Mouse (Mus musculus) neural tube, embryonic 11.5 days (tissue): ENCODE measurements around the gene Mtcl1. TPM values are rescaled to one million over a fixed set of nuclear protein-coding genes. Genes with fewer than 3 reads are reported as not detected.
A peak's percentile ranks its signal among the peaks of the same experiment; 100 is the strongest.

ENCODE experiments used
- ATAC-seq: fragments of 200-750 bp; cut with Nextera tagmentation; 2 replicates; pipeline ENCODE4 v1.8.0; 2017; ENCODE audit warnings: moderate number of reproducible peaks, mild to moderate bottlenecking, moderate TSS enrichment, moderate library complexity; ENCODE audit not compliant: insufficient read depth, low FRiP score, low TSS enrichment
- DNase-seq: peaks from one replicate; pipeline ENCODE4 v3.0.0-alpha.2; 2015; ENCODE audit warnings: low spot score
- H3K27ac ChIP-seq: fragments of 300-500 bp; sonication (generic); 2 replicates; pipeline ENCODE4 v1.5.1; 2014; ENCODE audit warnings: low read depth, mild to moderate bottlenecking, low read length
- H3K27me3 ChIP-seq: fragments of 300-500 bp; sonication (generic); 2 replicates; pipeline ENCODE4 v1.6.1; 2014; ENCODE audit warnings: mild to moderate bottlenecking, low read length, mixed read lengths; ENCODE audit not compliant: control insufficient read depth, insufficient read depth
- H3K36me3 ChIP-seq: fragments of 300-500 bp; sonication (generic); 2 replicates; pipeline ENCODE4 v1.6.1; 2014; ENCODE audit warnings: mild to moderate bottlenecking, low read length, moderate library complexity, mixed read lengths; ENCODE audit not compliant: control insufficient read depth, insufficient read depth
- H3K4me1 ChIP-seq: fragments of 300-500 bp; sonication (generic); 2 replicates; pipeline ENCODE4 v1.6.1; 2014; ENCODE audit warnings: low read length, mixed read lengths; ENCODE audit not compliant: control insufficient read depth, insufficient read depth
- H3K4me2 ChIP-seq: fragments of 300-500 bp; sonication (generic); 2 replicates; pipeline ENCODE4 v1.6.1; 2014; ENCODE audit warnings: low read depth, mild to moderate bottlenecking, moderate library complexity
- H3K4me3 ChIP-seq: fragments of 300-500 bp; sonication (generic); 2 replicates; pipeline ENCODE4 v1.5.1; 2014; ENCODE audit warnings: low read depth, low read length
- H3K9ac ChIP-seq: fragments of 300-500 bp; sonication (generic); 2 replicates; pipeline ENCODE4 v1.6.1; 2014; ENCODE audit warnings: mild to moderate bottlenecking, low read length
- H3K9me3 ChIP-seq: fragments of 300-500 bp; sonication (generic); 2 replicates; pipeline ENCODE4 v1.6.1; 2016; ENCODE audit warnings: low read length; ENCODE audit not compliant: control insufficient read depth
- WGBS: fragments of 180-500 bp; shearing (Covaris S2); extraction: QIAGEN DNeasy Blood & Tissue Kit; methylation state at CpG from one replicate; pipeline ENCODE4 v1.1.7; 2014; 5-methylcytosine and 5-hydroxymethylcytosine counted together
- polyA plus RNA-seq: library from polyadenylated mRNA; unstranded; fragments of >200 nt; fragmentation: Nextera tagmentation; extraction: Ambion mirVana; gene quantifications from 2 replicates; pipeline ENCODE4 v1.2.1, GENCODE M21; 2014

The Mtcl1 gene
- polyA plus RNA-seq, 1 experiment from 2014 or later = 26.8 TPM

DNA sequence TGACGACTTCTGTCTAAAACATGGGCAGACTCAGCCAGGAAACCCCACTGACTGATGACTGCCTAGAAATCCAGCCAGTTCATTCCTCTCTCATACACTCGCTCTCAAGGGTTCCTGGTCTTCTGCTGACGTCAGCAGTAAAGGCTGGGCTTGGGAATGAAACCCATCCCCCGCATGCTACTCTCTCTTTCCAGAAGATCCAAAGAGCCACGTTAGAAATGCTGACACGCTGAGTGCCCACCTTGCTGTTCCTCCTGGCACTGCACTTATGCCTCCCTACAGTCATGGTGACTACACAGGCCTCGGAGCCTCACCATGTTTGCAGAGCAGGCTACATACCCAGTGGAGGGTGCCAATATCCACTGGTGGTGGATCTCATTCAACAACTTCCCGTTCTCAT is 41.7 kb downstream of the Mtcl1 start:
- peaks cover 22% of the 10 kb centered on the region for H3K4me1 ChIP-seq
- H3K36me3 ChIP-seq = no peaks in the 10 kb centered on the region
- no peak overlapping the region for H3K27ac ChIP-seq
- no peak overlapping the region for H3K4me3 ChIP-seq
- WGBS = 66% methylated on average over 8 of the region's 8 CpGs
- no peak overlapping the region for H3K4me2 ChIP-seq
- no peaks in the 10 kb centered on the region for H3K27me3 ChIP-seq
- no peaks in the 10 kb centered on the region for H3K9me3 ChIP-seq
- ATAC-seq (no peak), DNase-seq (no peak)
- H3K9ac ChIP-seq = no peak overlapping the region

GRCm38 (mm10) chr17:66405601-66406000 is 43.9 kb downstream of the Mtcl1 start:
- no peak overlapping the region for H3K9ac ChIP-seq
- no peaks in the 10 kb centered on the region for H3K27me3 ChIP-seq
- no peak for ATAC-seq
- H3K4me2 ChIP-seq = no peak overlapping the region
- peaks cover 27% of the 10 kb centered on the region for H3K4me1 ChIP-seq
- H3K36me3 ChIP-seq = no peaks in the 10 kb centered on the region
- no peak overlapping the region for H3K27ac ChIP-seq
- DNase-seq = no peak
- no peaks in the 10 kb centered on the region for H3K9me3 ChIP-seq
- 28% methylated on average over 7 of the region's 7 CpGs for WGBS
- no peak overlapping the region for H3K4me3 ChIP-seq

DNA sequence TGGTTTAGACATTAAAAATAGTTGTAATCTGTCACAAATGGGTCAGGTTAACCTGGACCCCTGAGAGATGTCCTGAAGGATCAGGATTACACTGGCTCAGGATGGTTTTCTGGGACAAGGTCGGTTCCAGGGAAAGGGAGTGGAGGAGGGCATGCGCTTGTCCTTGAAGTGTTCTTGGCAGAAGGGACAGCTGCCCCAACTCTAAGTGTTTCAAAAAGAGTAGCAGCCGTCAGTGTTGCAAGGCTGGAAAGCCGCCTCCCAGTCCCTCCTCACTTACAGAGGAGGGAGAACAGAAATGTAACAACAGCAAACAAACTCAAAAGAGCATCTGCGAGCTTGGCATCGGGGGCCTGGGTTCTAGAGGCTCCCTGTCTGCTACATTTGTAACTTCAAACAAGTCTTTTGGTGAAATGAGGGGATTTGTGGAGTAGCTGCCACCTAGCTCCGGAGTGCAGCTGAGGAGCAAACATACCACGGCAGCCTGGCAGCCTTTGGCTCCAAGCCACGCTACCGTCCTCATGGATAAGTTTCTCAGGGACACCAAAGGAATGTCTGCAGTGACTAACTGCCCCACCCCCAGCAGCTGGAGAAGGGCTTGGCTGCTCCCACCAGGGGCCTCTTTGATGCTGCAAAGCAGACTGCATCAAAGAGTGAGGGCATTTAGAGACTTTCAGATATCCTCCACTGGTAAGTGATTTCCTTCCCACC is 44.5 kb downstream of the Mtcl1 start:
- Histone ChIP-seq H3K36me3 (no peaks in the 10 kb centered on the region), H3K9me3 (no peaks in the 10 kb centered on the region), H3K4me1 (peaks cover 27% of the 10 kb centered on the region), H3K9ac (no peak overlapping the region), H3K4me3 (no peak overlapping the region), H3K27ac (0 out of 2 replicates have a peak overlapping the region, but pooled peaks have one; percentile 7), H3K4me2 (no peak overlapping the region), H3K27me3 (no peaks in the 10 kb centered on the region)
- 15% methylated on average over 10 of the region's 10 CpGs for WGBS
- DNase-seq (peak; percentile 74), ATAC-seq (peak; percentile 77)

DNA sequence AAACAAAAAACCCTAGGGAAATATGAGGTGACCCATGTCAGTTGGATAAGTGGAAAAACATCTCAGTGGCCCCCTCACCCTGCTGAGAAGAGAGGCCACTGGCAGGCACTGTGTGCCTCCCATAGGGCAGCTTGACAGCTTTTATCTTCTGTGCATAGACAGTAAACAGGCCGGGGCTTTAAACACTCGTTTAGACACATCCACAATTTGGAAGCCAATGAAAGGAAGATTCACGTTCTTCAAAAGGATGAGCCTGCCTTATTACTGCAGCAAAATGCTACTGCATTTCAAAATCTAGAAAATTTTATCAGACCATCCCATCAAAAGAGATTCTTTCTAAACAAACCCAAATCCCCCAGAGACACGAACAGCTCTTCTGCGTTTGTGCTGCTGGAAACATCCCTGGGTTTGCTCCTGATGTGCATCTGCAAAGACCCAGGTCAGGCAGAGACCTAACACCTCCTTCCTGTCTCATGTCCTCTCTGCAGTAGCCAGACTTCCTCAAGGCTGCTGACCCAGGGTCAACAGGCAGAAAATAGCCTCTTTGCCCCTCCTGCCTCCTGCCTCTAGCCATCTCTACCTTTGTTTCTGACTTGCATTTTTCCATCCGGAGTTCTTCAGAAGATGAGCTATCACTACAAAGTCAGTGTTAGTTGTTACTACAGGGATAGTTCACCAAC is 46.6 kb downstream of the Mtcl1 start:
- Histone ChIP-seq H3K27me3 (no peaks in the 10 kb centered on the region), H3K27ac (0 out of 2 replicates have a peak overlapping the region, but pooled peaks have one; percentile 34), H3K4me1 (peaks cover 27% of the 10 kb centered on the region), H3K36me3 (no peaks in the 10 kb centered on the region), H3K9ac (no peak overlapping the region), H3K4me2 (no peak overlapping the region), H3K9me3 (no peaks in the 10 kb centered on the region), H3K4me3 (no peak overlapping the region)
- WGBS = 13% methylated on average over 6 of the region's 6 CpGs
- ATAC-seq (no peak), DNase-seq (no peak)

GRCm38 (mm10) chr17:66401596-66402265 is 47.8 kb downstream of the Mtcl1 start:
- no peaks in the 10 kb centered on the region for H3K36me3 ChIP-seq
- no peaks in the 10 kb centered on the region for H3K27me3 ChIP-seq
- H3K4me2 ChIP-seq = no peak overlapping the region
- no peaks in the 10 kb centered on the region for H3K9me3 ChIP-seq
- no peak for ATAC-seq
- peaks cover 27% of the 10 kb centered on the region for H3K4me1 ChIP-seq
- H3K4me3 ChIP-seq = no peak overlapping the region
- no peak overlapping the region for H3K9ac ChIP-seq
- no peak for DNase-seq
- no peak overlapping the region for H3K27ac ChIP-seq
- 34% methylated on average over 9 of the region's 9 CpGs for whole genome bisulfite sequencing

GRCm38 (mm10) chr17:66399780-66400179 is 49.8 kb downstream of the Mtcl1 start:
- 82% methylated on average over 4 of the region's 4 CpGs for WGBS

GRCm38 (mm10) chr17:66394571-66394970 is 55.0 kb downstream of the Mtcl1 start:
- Histone ChIP-seq H3K4me3 (no peak overlapping the region), H3K36me3 (no peaks in the 10 kb centered on the region; the same call in 1 of the 2 replicates), H3K4me1 (0 out of 2 replicates have a peak, but pooled peaks cover 4% of the 10 kb centered on the region), H3K4me2 (no peak overlapping the region), H3K27ac (0 out of 2 replicates have a peak overlapping the region, but pooled peaks have one; percentile 17), H3K27me3 (no peaks in the 10 kb centered on the region), H3K9me3 (no peaks in the 10 kb centered on the region), H3K9ac (no peak overlapping the region)
- DNase-seq (no peak), ATAC-seq (no peak)
- 51% methylated on average over 9 of the region's 9 CpGs for WGBS

More at GRCm38 (mm10) chr17:66399780-66400179, 49.8 kb downstream of the Mtcl1 start:
- Histone ChIP-seq H3K4me3 (no peak overlapping the region), H3K9me3 (no peaks in the 10 kb centered on the region), H3K27ac (no peak overlapping the region), H3K4me1 (peaks cover 21% of the 10 kb centered on the region), H3K4me2 (no peak overlapping the region), H3K27me3 (no peaks in the 10 kb centered on the region), H3K9ac (no peak overlapping the region), H3K36me3 (no peaks in the 10 kb centered on the region)
- ATAC-seq = no peak
- DNase-seq = no peak

DNA sequence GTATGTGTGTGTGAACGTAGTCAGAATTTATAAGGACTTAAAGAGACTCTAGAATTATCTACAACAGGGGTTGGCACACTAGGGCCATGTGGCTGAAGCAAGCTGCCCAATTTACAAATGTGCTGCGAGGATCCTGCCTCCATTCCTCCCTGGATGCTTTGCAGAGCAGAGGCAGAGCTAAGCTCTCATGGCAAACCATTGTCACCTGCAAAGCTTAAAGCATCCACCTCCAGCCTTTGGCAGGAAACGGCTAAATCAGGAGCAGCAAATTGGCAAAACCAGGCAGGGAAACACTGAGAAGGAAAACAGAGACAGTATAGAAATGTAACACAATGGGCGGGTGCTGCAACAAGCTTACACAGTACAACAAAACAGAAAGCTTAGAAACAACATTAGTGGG is 61.2 kb downstream of the Mtcl1 start:
- no peak overlapping the region for H3K27ac ChIP-seq
- no peaks in the 10 kb centered on the region for H3K4me1 ChIP-seq
- H3K36me3 ChIP-seq = no peaks in the 10 kb centered on the region; the same call in 1 of the 2 replicates
- no peak overlapping the region for H3K4me2 ChIP-seq
- H3K9me3 ChIP-seq = no peaks in the 10 kb centered on the region
- no peaks in the 10 kb centered on the region for H3K27me3 ChIP-seq
- no peak overlapping the region for H3K9ac ChIP-seq
- DNase-seq (no peak), ATAC-seq (no peak)
- H3K4me3 ChIP-seq = no peak overlapping the region
- WGBS = 90% methylated on average over 4 of the region's 4 CpGs
